Mouse (Mus musculus): ENCODE data around the gene Chpf2.

DNA sequence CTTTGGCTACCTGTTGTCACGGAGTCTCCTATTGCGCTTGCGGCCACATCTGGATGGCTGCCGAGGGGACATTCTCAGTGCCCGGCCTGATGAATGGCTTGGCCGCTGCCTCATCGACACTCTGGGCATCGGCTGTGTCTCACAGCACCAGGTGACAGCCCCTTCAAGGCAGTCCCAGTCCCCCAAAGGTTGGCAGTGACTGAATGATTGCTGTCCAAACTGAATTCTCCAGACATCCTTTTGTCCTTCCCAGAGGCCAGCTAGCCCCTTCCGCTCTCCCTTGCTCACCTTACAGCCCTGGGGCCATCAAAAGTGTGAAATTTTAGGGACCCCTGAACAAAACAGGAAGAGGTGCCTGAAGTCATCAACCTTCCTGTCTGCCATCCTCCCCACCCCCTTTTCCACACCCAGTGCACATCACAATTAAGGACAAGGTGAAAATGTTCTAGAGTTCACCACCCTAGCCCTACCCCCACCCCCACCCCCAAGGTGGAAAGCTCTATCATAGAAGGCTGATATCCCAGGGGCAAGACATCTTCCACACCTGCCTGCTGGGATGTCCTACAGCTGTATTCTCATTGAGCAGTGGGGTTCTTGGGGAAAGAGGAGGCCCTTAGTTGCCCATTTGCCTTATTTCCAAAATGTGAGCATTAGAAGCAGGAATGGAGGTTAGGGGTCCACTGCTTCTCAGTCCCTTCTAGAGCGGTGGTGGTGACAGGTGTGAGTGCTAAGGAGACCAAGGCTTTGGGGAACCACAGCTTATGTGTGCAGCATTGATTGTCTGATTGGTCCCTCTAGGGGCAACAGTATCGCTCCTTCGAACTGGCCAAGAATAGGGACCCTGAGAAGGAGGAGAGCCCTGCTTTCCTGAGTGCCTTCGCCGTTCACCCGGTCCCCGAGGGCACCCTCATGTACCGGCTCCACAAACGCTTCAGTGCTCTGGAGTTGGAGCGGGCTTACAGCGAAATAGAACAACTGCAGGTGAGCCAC, 3.3 kb downstream of the Chpf2 start:
- no peak for TF ChIP-seq CTCF (IDR thresholded peaks at IDR 0.05; ENCODE audit: insufficient read depth, low read length)
- no peak for TF ChIP-seq POLR2A (IDR thresholded peaks at IDR 0.05; ENCODE audit: borderline replicate concordance, extremely low read depth, low read depth, low read length)

Data from lung, adult 2 months (tissue).